Mouse (Mus musculus) retina, embryonic 14.5 days (tissue): ENCODE results near the gene D5Ertd579e.

Experiments used
- DNase-seq: peaks from one replicate; pipeline ENCODE4 v3.0.0-alpha.2; 2015; ENCODE audit warnings: low spot score

D5Ertd579e gene

GRCm38 (mm10) chr5:36695461-36696231, at the start of gene D5Ertd579e:
D5Ertd579e (minus strand) TSS chr5:36696024.
- DNase-seq, result peak; percentile 96

DNA sequence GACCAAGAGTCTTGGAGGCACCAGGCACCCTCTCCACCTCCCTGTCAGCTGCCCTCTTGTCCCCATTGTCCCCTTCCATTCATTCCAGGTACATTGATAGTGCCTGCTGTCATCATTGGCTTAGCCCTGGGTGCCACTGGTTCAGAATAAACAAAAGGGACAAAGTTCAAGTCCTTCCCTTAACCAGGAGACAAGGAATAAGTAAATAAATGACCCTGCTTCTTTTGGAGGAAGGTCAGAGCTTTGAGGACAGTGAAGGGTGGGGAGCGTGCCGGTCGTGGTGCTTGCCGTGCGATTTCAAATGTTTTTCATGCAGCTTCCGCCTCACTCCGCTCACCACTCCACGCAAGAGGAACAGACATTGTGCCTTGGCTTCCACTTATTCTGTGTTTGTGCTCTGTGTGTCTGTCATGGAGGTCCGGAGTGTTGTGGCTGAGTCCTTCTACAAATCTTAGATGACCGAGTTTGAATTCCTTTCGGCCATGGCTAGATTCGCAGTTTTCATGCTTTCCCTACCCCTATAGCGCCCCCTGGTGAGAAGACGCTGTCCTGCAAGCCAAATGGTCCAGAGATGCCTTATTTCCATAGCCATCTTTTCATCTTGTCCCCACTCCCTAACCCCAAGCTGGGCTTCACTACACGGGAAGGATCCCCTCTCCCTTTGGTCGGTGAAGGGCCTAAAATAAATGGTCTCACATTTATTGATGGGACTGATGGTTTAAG, 46.5 kb upstream of the D5Ertd579e start:
- DNase-seq, result peak; percentile 87

DNA sequence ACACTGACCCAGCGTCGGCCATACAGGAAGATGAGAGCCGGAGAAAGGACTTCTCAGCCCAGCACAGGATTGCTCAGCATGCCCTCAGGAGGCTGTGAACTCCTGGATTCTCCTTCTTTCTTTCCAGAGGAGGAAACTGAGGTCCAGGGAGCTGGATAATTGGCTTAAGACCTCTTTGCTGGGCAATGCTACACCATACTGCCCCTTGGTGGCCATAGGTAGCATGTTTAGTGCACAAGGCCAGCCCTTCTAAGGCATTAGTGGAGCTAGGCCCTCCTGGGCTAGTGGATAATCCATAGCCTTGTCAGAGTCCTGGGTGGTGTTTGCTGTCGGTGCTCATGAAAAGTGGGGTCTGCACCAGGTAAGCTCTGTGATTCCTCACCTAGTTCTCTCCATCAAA, 44.0 kb upstream of the D5Ertd579e start:
- peak; percentile 67 for DNase-seq

- no peak for DNase-seq
Measured at GRCm38 (mm10) chr5:36738799-36739615, 43.2 kb upstream of the D5Ertd579e start.

- DNase-seq, result no peak
Measured at GRCm38 (mm10) chr5:36737765-36738164, 41.9 kb upstream of the D5Ertd579e start.

GRCm38 (mm10) chr5:36736009-36736408, 40.2 kb upstream of the D5Ertd579e start:
- DNase-seq, result no peak

- DNase-seq, result no peak
Measured at GRCm38 (mm10) chr5:36735106-36735505, 39.3 kb upstream of the D5Ertd579e start.

GRCm38 (mm10) chr5:36733405-36733804, 37.6 kb upstream of the D5Ertd579e start:
- no peak for DNase-seq

- no peak for DNase-seq
Measured at GRCm38 (mm10) chr5:36731901-36732652, 36.3 kb upstream of the D5Ertd579e start.

- no peak for DNase-seq
Measured at GRCm38 (mm10) chr5:36730689-36731088, 34.9 kb upstream of the D5Ertd579e start.

GRCm38 (mm10) chr5:36729923-36730322, 34.1 kb upstream of the D5Ertd579e start:
- DNase-seq, result no peak

DNA sequence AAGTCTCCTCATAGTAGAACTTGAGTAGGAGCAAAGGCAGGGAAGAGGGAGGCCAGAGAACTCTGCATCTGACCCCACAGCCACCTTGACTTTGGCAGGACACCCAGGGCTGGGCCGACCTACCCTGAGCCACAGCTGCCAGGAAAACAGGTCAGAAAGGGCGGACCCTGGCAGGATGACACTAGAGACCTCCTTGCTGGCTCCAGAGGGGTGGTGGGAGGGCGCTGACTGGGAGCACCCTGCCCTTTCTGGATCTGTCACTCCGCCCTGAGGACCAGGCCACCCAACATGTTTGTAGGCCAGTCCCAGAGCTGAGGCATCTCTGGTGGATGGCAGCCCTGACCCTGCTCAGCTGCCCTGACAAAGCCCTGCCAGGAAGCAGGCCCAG, 33.3 kb upstream of the D5Ertd579e start:
- no peak for DNase-seq

DNA sequence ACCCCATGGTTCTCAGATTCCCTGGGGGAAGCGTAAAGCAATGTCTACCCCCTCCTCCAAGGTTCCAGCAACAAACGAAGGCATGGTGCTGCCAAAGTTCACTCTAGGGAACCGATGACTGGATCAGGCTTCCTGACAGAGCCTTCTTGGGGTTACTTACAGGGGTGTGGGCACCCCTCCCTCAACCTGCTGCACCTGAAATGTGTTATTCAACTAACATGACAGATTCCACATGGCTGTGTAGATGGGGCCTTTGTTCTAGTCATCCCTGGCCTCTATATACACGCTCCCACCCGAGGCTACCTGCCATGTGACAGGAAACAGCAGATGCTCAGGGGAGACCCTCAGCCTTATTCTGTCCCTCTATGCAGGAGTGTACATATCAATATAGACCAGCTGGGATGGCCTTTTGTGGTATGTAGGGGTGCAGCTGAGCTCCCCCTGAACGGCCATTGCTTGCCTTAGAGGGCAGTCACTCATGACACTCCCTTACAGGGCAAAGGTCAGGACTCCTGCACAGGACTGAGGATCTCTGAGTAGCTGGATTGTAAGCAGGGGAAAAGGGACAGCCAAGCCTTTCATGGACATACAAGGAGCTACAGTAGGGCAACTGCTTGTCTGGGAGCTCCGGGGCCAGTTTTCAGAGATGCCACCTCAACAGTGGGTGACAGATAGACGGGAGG, 32.7 kb upstream of the D5Ertd579e start:
- DNase-seq, result no peak

DNA sequence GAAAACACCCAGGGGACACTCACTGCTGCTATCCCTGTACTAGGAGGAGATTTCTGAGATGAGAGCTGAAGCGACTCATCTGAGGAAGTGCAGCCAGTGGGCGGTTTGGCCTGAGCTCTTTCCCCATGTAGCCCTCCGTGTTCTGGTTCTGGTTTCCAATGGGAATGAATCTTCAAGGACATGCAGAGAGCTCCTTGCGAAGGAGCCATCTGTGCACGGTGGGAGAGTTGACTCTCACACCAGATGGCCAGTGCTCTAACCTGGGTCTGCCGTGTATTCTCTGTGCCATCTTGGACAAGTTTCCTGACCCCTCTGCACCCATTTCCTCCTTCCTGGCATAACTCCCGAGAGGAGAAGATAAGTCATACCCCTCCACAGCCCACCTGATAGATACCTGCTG, 32.0 kb upstream of the D5Ertd579e start:
- no peak for DNase-seq

- DNase-seq, result no peak
Measured at GRCm38 (mm10) chr5:36727136-36727535, 31.3 kb upstream of the D5Ertd579e start.

- DNase-seq, result no peak
Measured at GRCm38 (mm10) chr5:36726387-36726801, 30.6 kb upstream of the D5Ertd579e start.

GRCm38 (mm10) chr5:36725861-36726260, 30.0 kb upstream of the D5Ertd579e start:
- no peak for DNase-seq

GRCm38 (mm10) chr5:36724274-36724673, 28.4 kb upstream of the D5Ertd579e start:
- no peak for DNase-seq

DNA sequence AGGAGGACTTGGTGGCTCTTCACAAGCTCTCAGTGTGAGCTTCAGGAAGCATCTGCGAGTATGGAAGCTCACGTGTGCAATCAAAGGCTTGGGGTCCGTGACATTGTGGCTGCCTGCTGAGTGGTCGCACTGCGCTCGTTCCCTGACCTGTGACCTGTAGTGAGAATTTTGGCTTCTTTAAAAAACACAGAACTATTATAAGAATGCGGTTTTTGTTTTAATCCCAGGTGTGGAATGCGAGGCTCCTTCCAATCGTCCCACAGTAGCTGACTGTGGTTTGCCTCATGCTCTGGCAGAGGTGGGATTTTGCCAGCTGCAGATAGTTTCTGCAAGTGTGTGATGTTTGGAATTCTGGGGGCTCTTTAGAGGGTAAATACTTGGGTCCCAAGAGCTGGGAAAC, 27.5 kb upstream of the D5Ertd579e start:
- DNase-seq, result no peak

DNA sequence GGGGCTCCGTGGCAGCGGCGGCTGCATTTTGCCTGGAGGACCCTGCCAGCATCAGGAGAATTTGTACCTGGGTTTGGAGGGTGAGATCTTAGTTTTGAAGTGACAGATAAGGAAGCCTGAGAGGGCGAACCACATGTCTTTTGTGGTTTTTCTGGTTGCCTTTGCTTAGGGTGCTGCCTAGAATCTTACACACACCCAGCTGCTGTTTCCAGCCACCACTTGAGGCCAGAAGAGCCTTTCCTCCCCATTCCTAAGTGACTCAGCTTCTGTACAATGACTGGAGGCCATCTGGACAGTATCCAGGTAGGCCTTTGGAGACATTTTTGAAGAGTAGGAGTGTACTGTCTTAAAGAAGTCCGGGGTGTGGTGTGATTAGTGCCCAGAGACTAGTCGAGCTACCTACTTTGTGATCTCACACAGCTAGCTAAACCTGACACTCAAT, 26.6 kb upstream of the D5Ertd579e start:
- DNase-seq, result no peak

DNA sequence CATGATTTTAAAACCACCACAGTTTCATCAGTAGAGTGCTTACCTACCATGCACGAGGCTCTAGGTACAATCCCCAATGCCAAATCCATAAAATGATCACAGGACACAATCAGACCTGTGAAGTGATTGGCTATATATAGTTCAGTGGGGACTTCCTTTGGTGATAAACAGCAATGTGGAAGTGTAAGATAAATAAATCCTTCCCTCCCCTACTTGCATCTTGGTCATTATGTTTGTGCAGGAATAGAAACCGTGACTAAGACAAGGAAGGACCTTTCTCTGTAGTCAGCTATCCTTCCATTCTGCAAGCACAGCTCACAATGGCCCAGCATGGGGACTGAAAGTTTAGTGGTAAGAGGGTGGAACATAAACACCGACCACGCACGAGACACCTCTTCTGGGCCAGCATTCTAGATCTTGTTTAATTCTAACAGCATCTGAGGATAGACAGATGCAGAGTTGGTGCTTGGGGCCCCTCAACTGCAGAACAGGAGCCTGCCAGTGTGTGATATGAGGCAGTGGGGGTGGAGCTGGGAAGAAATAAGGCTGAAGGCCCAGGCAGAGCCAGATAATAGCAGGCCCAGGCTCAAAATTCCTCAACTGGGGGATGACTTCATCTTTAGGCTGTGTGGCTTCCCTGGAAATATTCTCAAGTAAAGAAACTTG, 25.0 kb upstream of the D5Ertd579e start:
- DNase-seq, result no peak
